In the genomic region with DNA sequence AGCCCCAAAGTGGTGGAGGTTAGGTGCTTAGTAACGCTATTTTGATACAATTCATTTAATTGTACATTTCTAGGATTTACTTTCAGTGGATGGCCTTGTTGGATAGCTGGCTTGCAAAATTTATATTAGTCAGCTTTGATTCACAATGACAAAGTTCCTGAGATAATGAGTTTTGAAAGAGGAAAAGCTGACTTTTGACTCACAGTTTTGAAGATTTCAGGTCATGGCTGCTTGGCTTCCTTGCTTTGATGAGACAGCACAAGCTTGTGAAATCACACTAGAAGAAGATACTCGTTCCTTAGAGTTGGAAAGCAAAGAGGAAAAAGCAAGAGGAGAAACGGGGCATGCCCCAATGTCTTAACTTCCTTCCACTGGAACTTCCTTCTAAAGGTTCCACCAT, we compare ENCODE assay signal across 27 mouse cellular contexts. TPM values are rescaled to one million over a fixed set of nuclear protein-coding genes. Genes with fewer than 3 reads are reported as not detected.
DNase-seq lines count a peak whose midpoint lies in the region; ATAC-seq lines count a peak whose summit lies in the region.
"Had no signal": no experiment of that assay in that cellular context is flagged by ENCODE, and none has a peak within 500 bp of the region (broad histone marks: within the 10 kb centered on the region; RNA-seq: fewer than 3 reads in every experiment).

No protein-coding gene starts in this region.

- DNase-seq in adrenal gland, adult 2 months, result peak; percentile 49
- DNase-seq in adrenal gland, postnatal 14 days, result no peak
- peak; percentile 60 for DNase-seq in 416B (ENCODE audit: low read depth)
- DNase-seq in hindbrain, embryonic 11.5 days (ENCODE audit: low spot score), result no peak
- DNase-seq: adrenal gland, postnatal 10 days; cerebellum, adult 11 months; cerebellum, adult 18-20 months; cerebellum, adult 8-10 months; cerebellum, adult 9-11 months; cerebellum, postnatal 14 days; cerebellum, postnatal 36 days; forebrain, postnatal 0 days had no signal

- no peaks in the 10 kb centered on the region for H3K9me3 ChIP-seq in hindbrain, embryonic 11.5 days (ENCODE audit: control insufficient read depth, low read length)
- no peaks in the 10 kb centered on the region for H3K9me3 ChIP-seq in kidney, embryonic 15.5 days (replicated peaks)
- H3K9me3 ChIP-seq: embryonic facial prominence, embryonic 10.5 days; embryonic facial prominence, embryonic 12.5 days; forebrain, embryonic 13.5 days; forebrain, embryonic 15.5 days had no signal

- ATAC-seq in granulocyte monocyte progenitor cell, adult 5-6 weeks (replicated peaks; ENCODE audit: poor library complexity, severe bottlenecking), result peak; percentile 23
- peak; percentile 16; the same call in 1 of the 2 replicates for ATAC-seq in megakaryocyte progenitor cell, adult 5-6 weeks (replicated peaks; ENCODE audit: poor library complexity)
- ATAC-seq in hindbrain, embryonic 11.5 days (ENCODE audit: low FRiP score), result no peak
- no peak for ATAC-seq in kidney, embryonic 15.5 days (replicated peaks; ENCODE audit: low FRiP score)
- ATAC-seq: forebrain, embryonic 13.5 days; forebrain, embryonic 15.5 days; forebrain, postnatal 0 days had no signal

- WGBS in hindbrain, embryonic 11.5 days, result 63% methylated on average over 3 of the region's 3 CpGs
- WGBS in kidney, embryonic 15.5 days, result 67% methylated on average over 3 of the region's 3 CpGs

- H3K27ac ChIP-seq in hindbrain, embryonic 11.5 days (ENCODE audit: low read depth, low read length), result no peak overlapping the region
- no peak overlapping the region for H3K27ac ChIP-seq in kidney, embryonic 15.5 days
- H3K27ac ChIP-seq: embryonic facial prominence, embryonic 10.5 days; embryonic facial prominence, embryonic 12.5 days; forebrain, embryonic 13.5 days; forebrain, embryonic 15.5 days had no signal

- H3K27me3 ChIP-seq in hindbrain, embryonic 11.5 days (ENCODE audit: control insufficient read depth, insufficient read depth, low read length), result peaks cover 16% of the 10 kb centered on the region
- peaks cover 20% of the 10 kb centered on the region for H3K27me3 ChIP-seq in kidney, embryonic 15.5 days

- H3K4me3 ChIP-seq in hindbrain, embryonic 11.5 days (ENCODE audit: low read depth, low read length), result no peak overlapping the region
- H3K4me3 ChIP-seq in kidney, embryonic 15.5 days (replicated peaks), result no peak overlapping the region
- H3K4me3 ChIP-seq: embryonic facial prominence, embryonic 10.5 days; embryonic facial prominence, embryonic 12.5 days; forebrain, embryonic 13.5 days; forebrain, embryonic 15.5 days had no signal

- H3K4me2 ChIP-seq in hindbrain, embryonic 11.5 days (replicated peaks; ENCODE audit: low read depth, low read length), result no peak overlapping the region
- H3K4me2 ChIP-seq in kidney, embryonic 15.5 days, result no peak overlapping the region
- H3K4me2 ChIP-seq: embryonic facial prominence, embryonic 12.5 days; forebrain, embryonic 13.5 days; forebrain, embryonic 15.5 days had no signal

- no peaks in the 10 kb centered on the region for H3K36me3 ChIP-seq in hindbrain, embryonic 11.5 days (ENCODE audit: control insufficient read depth, insufficient read depth, low read length)
- H3K36me3 ChIP-seq in kidney, embryonic 15.5 days, result no peaks in the 10 kb centered on the region
- H3K36me3 ChIP-seq: embryonic facial prominence, embryonic 10.5 days; embryonic facial prominence, embryonic 12.5 days; forebrain, embryonic 15.5 days had no signal

- no peak overlapping the region for H3K9ac ChIP-seq in hindbrain, embryonic 11.5 days (ENCODE audit: low read depth, low read length)
- H3K9ac ChIP-seq in kidney, embryonic 15.5 days, result no peak overlapping the region
- H3K9ac ChIP-seq: embryonic facial prominence, embryonic 12.5 days; forebrain, embryonic 13.5 days; forebrain, embryonic 15.5 days; forebrain, postnatal 0 days had no signal

- peaks cover 2% of the 10 kb centered on the region; the same call in 1 of the 2 replicates for H3K4me1 ChIP-seq in hindbrain, embryonic 11.5 days (replicated peaks; ENCODE audit: control insufficient read depth, insufficient read depth, low read length)
- peaks cover 20% of the 10 kb centered on the region for H3K4me1 ChIP-seq in kidney, embryonic 15.5 days

RNA-seq across cellular contexts. Expression of a gene that starts 10.4 kb away (rescaled TPM):
- under 1 TPM; 0.24 to 0.61 TPM for total RNA-seq in adrenal gland, adult 2 months (2021)
- polyA plus RNA-seq in adrenal gland, adult 2 months (2012; rRNA removed), result 1.6 and 2.1 TPM in 2 replicates
- total RNA-seq in adrenal gland, postnatal 14 days (2021), result 0.41 TPM in 1 of 2 replicates, not detected in the other
- total RNA-seq in granulocyte monocyte progenitor cell, adult 5-6 weeks (2014; fragmentation: Nextera tagmentation), result not detected in 2 replicates
- total RNA-seq in granulocyte monocyte progenitor cell, adult 5-6 weeks (2017), result not detected in 2 replicates
- total RNA-seq in megakaryocyte progenitor cell, adult 5-6 weeks (2015), result not detected in 2 replicates
- total RNA-seq in megakaryocyte progenitor cell, adult 5-6 weeks (2017), result not detected in 2 replicates
- polyA plus RNA-seq in hindbrain, embryonic 11.5 days (2014; fragmentation: Nextera tagmentation; extraction: Ambion mirVana), result not detected in 2 replicates
- polyA plus RNA-seq in kidney, embryonic 15.5 days (2015; fragmentation: Nextera tagmentation; extraction: Ambion mirVana), result 0.57 and 0.59 TPM in 2 replicates
- total RNA-seq: common myeloid progenitor, adult 5-6 weeks; MEL had no signal
- polyA plus RNA-seq: C2C12; embryonic facial prominence, embryonic 12.5 days; forebrain, embryonic 11.5 days had no signal

RNA-seq across cellular contexts. Expression of a gene that starts 24.2 kb away (rescaled TPM):
- 1 to 10 TPM in 1 of 2 experiments, under 1 TPM in 1; 0.49 to 1.1 TPM for total RNA-seq in adrenal gland, adult 2 months (2021)
- polyA plus RNA-seq in adrenal gland, adult 2 months (2012; rRNA removed), result 0.98 and 1.1 TPM in 2 replicates
- total RNA-seq in adrenal gland, postnatal 14 days (2021), result 0.98 TPM in 1 of 2 replicates, not detected in the other
- total RNA-seq in granulocyte monocyte progenitor cell, adult 5-6 weeks (2014; fragmentation: Nextera tagmentation), result 1.4 TPM in 1 of 2 replicates, not detected in the other
- total RNA-seq in granulocyte monocyte progenitor cell, adult 5-6 weeks (2017), result not detected in 2 replicates
- total RNA-seq in megakaryocyte progenitor cell, adult 5-6 weeks (2015), result 0.46 TPM in 1 of 2 replicates, not detected in the other
- 0.41 TPM in 1 of 2 replicates, not detected in the other for total RNA-seq in megakaryocyte progenitor cell, adult 5-6 weeks (2017)
- polyA plus RNA-seq in hindbrain, embryonic 11.5 days (2014; fragmentation: Nextera tagmentation; extraction: Ambion mirVana), result not detected in 2 replicates
- polyA plus RNA-seq in kidney, embryonic 15.5 days (2015; fragmentation: Nextera tagmentation; extraction: Ambion mirVana), result 0.10 and 0.17 TPM in 2 replicates
- total RNA-seq: common myeloid progenitor, adult 5-6 weeks; ES-E14; forebrain, postnatal 0 days; MEL had no signal
- polyA plus RNA-seq: C2C12; embryonic facial prominence, embryonic 10.5 days; embryonic facial prominence, embryonic 12.5 days; embryonic facial prominence, embryonic 14.5 days; forebrain, embryonic 11.5 days; forebrain, embryonic 13.5 days; forebrain, embryonic 15.5 days had no signal

RNA-seq across cellular contexts. Expression of a gene that starts 36.2 kb away (rescaled TPM):
- total RNA-seq in adrenal gland, adult 2 months (2021), result not detected
- not detected in 2 replicates for polyA plus RNA-seq in adrenal gland, adult 2 months (2012; rRNA removed)
- not detected in 2 replicates for total RNA-seq in adrenal gland, postnatal 14 days (2021)
- total RNA-seq in granulocyte monocyte progenitor cell, adult 5-6 weeks (2014; fragmentation: Nextera tagmentation), result not detected in 2 replicates
- not detected in 2 replicates for total RNA-seq in granulocyte monocyte progenitor cell, adult 5-6 weeks (2017)
- total RNA-seq in megakaryocyte progenitor cell, adult 5-6 weeks (2015), result not detected in 2 replicates
- total RNA-seq in megakaryocyte progenitor cell, adult 5-6 weeks (2017), result not detected in 2 replicates
- 0.22 and 0.35 TPM in 2 replicates for polyA plus RNA-seq in hindbrain, embryonic 11.5 days (2014; fragmentation: Nextera tagmentation; extraction: Ambion mirVana)
- not detected in 2 replicates for polyA plus RNA-seq in kidney, embryonic 15.5 days (2015; fragmentation: Nextera tagmentation; extraction: Ambion mirVana)
- total RNA-seq: adrenal gland, adult 18-20 months; adrenal gland, postnatal 10 days; adrenal gland, postnatal 36 days; common myeloid progenitor, adult 5-6 weeks; ES-E14; forebrain, postnatal 0 days; MEL had no signal
- polyA plus RNA-seq: C2C12; forebrain, embryonic 11.5 days; forebrain, embryonic 13.5 days; forebrain, embryonic 15.5 days had no signal

RNA-seq across cellular contexts. Expression of a gene that starts 45.5 kb away (rescaled TPM):
- under 1 TPM; 0.31 to 0.37 TPM for total RNA-seq in adrenal gland, adult 2 months (2021)
- 0.15 TPM in 1 of 2 replicates, not detected in the other for polyA plus RNA-seq in adrenal gland, adult 2 months (2012; rRNA removed)
- total RNA-seq in adrenal gland, postnatal 14 days (2021), result 0.22 and 1.0 TPM in 2 replicates
- total RNA-seq in granulocyte monocyte progenitor cell, adult 5-6 weeks (2014; fragmentation: Nextera tagmentation), result not detected in 2 replicates
- total RNA-seq in granulocyte monocyte progenitor cell, adult 5-6 weeks (2017), result 0.46 TPM in 1 of 2 replicates, not detected in the other
- 0.12 TPM in 1 of 2 replicates, not detected in the other for total RNA-seq in megakaryocyte progenitor cell, adult 5-6 weeks (2015)
- not detected in 2 replicates for total RNA-seq in megakaryocyte progenitor cell, adult 5-6 weeks (2017)
- 3.7 and 4.8 TPM in 2 replicates for polyA plus RNA-seq in hindbrain, embryonic 11.5 days (2014; fragmentation: Nextera tagmentation; extraction: Ambion mirVana)
- polyA plus RNA-seq in kidney, embryonic 15.5 days (2015; fragmentation: Nextera tagmentation; extraction: Ambion mirVana), result 1.4 and 2.2 TPM in 2 replicates
- total RNA-seq: MEL had no signal
- polyA plus RNA-seq: C2C12 had no signal

Comparison
In these comparisons a context has a peak if more than half of its experiments do, and no peak if none do; other contexts are left out.
1. DNase-seq: peak in adrenal gland, adult 2 months (single experiment) and 416B (single experiment); none in adrenal gland, postnatal 14 days (single experiment) and hindbrain, embryonic 11.5 days (single experiment).
2. ATAC-seq: peak in granulocyte monocyte progenitor cell, adult 5-6 weeks (single experiment) and megakaryocyte progenitor cell, adult 5-6 weeks (single experiment); none in hindbrain, embryonic 11.5 days (single experiment) and kidney, embryonic 15.5 days (single experiment).